Mouse (Mus musculus) gastrocnemius, adult 18-20 months (tissue): ENCODE data around the gene Zfp36l1. TPM values are rescaled to one million over a fixed set of nuclear protein-coding genes. Genes with fewer than 3 reads are reported as not detected.
A peak's percentile ranks its signal among the peaks of the same experiment; 100 is the strongest.

Experiments used
- DNase-seq: peaks from one replicate; pipeline ENCODE4 v3.0.0; 2021; ENCODE audit warnings: low spot score
- total RNA-seq, 2 experiments: library from RNA; stranded (reverse); gene quantifications; 2 replicates each; pipeline ENCODE4 v1.2.3; 2021

Gene Zfp36l1
- total RNA-seq, 2 experiments from 2014 or later: 20.1 to 34.4 TPM

GRCm38 (mm10) chr12:80131359-80132249, 18.8 kb upstream of the Zfp36l1 start:
- peak; percentile 26 for DNase-seq

GRCm38 (mm10) chr12:80130558-80131358, 17.9 kb upstream of the Zfp36l1 start:
- DNase-seq: peak; percentile 24

GRCm38 (mm10) chr12:80129531-80129930, 16.7 kb upstream of the Zfp36l1 start:
- DNase-seq: peak; percentile 41

- DNase-seq: no peak
These were observed 14.5 kb upstream of the Zfp36l1 start for GRCm38 (mm10) chr12:80127191-80127762.

- no peak for DNase-seq
These were observed 12.5 kb upstream of the Zfp36l1 start for GRCm38 (mm10) chr12:80125316-80125715.

GRCm38 (mm10) chr12:80124756-80125155, 11.9 kb upstream of the Zfp36l1 start:
- DNase-seq: no peak

- peak; percentile 74 for DNase-seq
These were observed 11.4 kb upstream of the Zfp36l1 start for GRCm38 (mm10) chr12:80124211-80124610.

- DNase-seq: peak; percentile 26
These were observed 10.5 kb upstream of the Zfp36l1 start for GRCm38 (mm10) chr12:80123227-80123803.

GRCm38 (mm10) chr12:80121438-80121837, 8.6 kb upstream of the Zfp36l1 start:
- DNase-seq: no peak

GRCm38 (mm10) chr12:80118588-80118987, 5.8 kb upstream of the Zfp36l1 start:
- no peak for DNase-seq

GRCm38 (mm10) chr12:80116206-80117112, 3.6 kb upstream of the Zfp36l1 start:
- no peak for DNase-seq

GRCm38 (mm10) chr12:80115863-80116194, 3.0 kb upstream of the Zfp36l1 start:
- DNase-seq: no peak

GRCm38 (mm10) chr12:80115142-80115862, 2.5 kb upstream of the Zfp36l1 start:
- peak; percentile 83 for DNase-seq

GRCm38 (mm10) chr12:80114892-80115141, 2.0 kb upstream of the Zfp36l1 start:
- DNase-seq: no peak

- DNase-seq: peak; percentile 89
These were observed 1.4 kb upstream of the Zfp36l1 start for GRCm38 (mm10) chr12:80114031-80114891.

GRCm38 (mm10) chr12:80113586-80114021, 791 bp upstream of the Zfp36l1 start:
- DNase-seq: peak; percentile 61

GRCm38 (mm10) chr12:80112071-80112660, 647 bp downstream of the Zfp36l1 start:
- no peak for DNase-seq

- DNase-seq: peak; percentile 32
These were observed 1.4 kb downstream of the Zfp36l1 start for GRCm38 (mm10) chr12:80111131-80112070.
